19 mouse cellular contexts compared by ENCODE assay signal in genomic region chr8:13111917-13112316, GRCm38 (mm10). TPM values are rescaled to one million over a fixed set of nuclear protein-coding genes. Genes with fewer than 3 reads are reported as not detected.
"Had no signal": no experiment of that assay in that cellular context is flagged by ENCODE, and none has a peak within 500 bp of the region (broad histone marks: within the 10 kb centered on the region; RNA-seq: fewer than 3 reads in every experiment).

No protein-coding gene starts in this region.

- H3K9me3 ChIP-seq: midbrain, embryonic 12.5 days; neural tube, embryonic 13.5 days; neural tube, embryonic 15.5 days had no signal

- H3K27me3 ChIP-seq: midbrain, embryonic 12.5 days; neural tube, embryonic 13.5 days; neural tube, embryonic 15.5 days had no signal

- ATAC-seq: midbrain, embryonic 16.5 days had no signal

- H3K9ac ChIP-seq: lung, embryonic 14.5 days; midbrain, embryonic 12.5 days; neural tube, embryonic 13.5 days; neural tube, embryonic 15.5 days had no signal

- H3K4me3 ChIP-seq: midbrain, embryonic 12.5 days; myocyte; neural tube, embryonic 13.5 days; neural tube, embryonic 15.5 days had no signal

- DNase-seq: lung, adult 18-20 months; lung, embryonic 14.5 days; lung, postnatal 10 days; lung, postnatal 4 days; midbrain, embryonic 14.5 days; retina, postnatal 1 day; right cerebral cortex, adult 18-20 months; right cerebral cortex, postnatal 25 days; right cerebral cortex, postnatal 4 days; spleen, adult 18-20 months; thymus, adult 18-20 months; thymus, postnatal 14 days; thymus, postnatal 36 days had no signal

- H3K4me2 ChIP-seq: lung, embryonic 14.5 days; midbrain, embryonic 12.5 days; neural tube, embryonic 13.5 days; neural tube, embryonic 15.5 days had no signal

- H3K27ac ChIP-seq: midbrain, embryonic 12.5 days; neural tube, embryonic 13.5 days; neural tube, embryonic 15.5 days had no signal

RNA-seq across cellular contexts. Expression of gene Proz, which starts 51.2 kb away (rescaled TPM):
- total RNA-seq: megakaryocyte-erythroid progenitor cell, adult 5-6 weeks had no signal
